Mouse (Mus musculus) adrenal gland, adult 8-10 months (tissue): ENCODE results near the gene Treh. TPM values are rescaled to one million over a fixed set of nuclear protein-coding genes. Genes with fewer than 3 reads are reported as not detected.

Source experiments
- DNase-seq: peaks from one replicate; pipeline ENCODE4 v3.0.0; 2022
- total RNA-seq, 4 experiments: library from RNA; stranded (reverse); gene quantifications; 2 replicates each; pipeline ENCODE4 v1.2.4; 2022

The Treh gene
- total RNA-seq, 4 experiments from 2014 or later: not detected

- no peak for DNase-seq
These were observed 44.2 kb downstream of the Treh start for GRCm38 (mm10) chr9:44716997-44717821.

DNA sequence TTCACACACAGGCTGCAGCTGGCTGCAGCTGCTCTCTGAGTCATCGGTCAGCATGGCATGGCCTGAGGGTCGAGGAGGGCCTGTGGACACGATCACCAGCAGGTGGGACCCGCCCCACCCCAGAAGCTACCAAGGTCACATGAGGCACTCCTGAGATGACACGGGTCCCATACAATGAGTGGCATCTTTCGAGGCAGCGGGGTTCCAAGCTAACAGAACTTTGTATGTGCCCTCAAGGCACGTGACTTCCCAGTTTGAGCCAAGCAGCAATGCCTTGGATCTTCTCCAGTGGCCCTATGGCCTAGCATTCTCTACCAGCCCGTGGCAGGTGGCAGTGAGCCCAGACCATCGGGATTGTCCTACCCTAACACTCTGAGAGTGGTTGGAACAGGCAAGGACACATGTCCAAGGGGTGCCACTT is 44.8 kb downstream of the Treh start:
- DNase-seq: peak; percentile 28

DNA sequence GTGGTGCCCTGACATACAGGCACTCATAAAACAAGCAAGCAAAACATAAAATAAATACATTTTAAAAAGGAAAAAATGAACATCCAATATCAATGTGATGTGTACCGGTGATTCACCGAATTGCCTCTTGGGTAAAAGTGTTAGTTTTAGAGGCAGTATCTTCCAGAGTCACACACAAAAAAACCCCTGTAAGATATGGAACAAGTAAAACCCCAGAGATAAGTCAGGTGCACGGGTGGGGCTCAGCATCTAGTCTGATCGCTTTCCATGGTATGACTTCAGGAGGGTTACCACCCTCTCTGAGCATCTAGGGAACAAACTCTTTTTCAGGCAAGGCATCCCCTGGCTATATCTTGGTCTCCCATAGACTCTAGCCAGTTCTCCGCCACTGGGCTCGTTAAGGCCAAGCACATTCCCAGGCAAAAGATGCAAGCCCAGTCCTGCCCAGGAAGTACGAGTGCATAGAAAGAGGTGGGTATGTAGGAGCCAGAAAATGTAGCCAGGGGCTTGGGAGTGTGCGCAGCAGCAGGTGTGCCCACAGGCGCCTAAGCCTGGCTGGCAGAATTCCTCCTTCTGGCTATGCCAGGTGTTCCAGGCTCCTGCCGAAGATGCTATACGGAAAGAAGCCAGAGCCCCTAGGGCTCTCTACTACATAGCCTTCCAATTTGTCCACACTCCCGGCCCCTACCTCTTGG is 46.1 kb downstream of the Treh start:
- DNase-seq: no peak

- DNase-seq: no peak
These were observed 46.8 kb downstream of the Treh start for GRCm38 (mm10) chr9:44719632-44720357.

DNA sequence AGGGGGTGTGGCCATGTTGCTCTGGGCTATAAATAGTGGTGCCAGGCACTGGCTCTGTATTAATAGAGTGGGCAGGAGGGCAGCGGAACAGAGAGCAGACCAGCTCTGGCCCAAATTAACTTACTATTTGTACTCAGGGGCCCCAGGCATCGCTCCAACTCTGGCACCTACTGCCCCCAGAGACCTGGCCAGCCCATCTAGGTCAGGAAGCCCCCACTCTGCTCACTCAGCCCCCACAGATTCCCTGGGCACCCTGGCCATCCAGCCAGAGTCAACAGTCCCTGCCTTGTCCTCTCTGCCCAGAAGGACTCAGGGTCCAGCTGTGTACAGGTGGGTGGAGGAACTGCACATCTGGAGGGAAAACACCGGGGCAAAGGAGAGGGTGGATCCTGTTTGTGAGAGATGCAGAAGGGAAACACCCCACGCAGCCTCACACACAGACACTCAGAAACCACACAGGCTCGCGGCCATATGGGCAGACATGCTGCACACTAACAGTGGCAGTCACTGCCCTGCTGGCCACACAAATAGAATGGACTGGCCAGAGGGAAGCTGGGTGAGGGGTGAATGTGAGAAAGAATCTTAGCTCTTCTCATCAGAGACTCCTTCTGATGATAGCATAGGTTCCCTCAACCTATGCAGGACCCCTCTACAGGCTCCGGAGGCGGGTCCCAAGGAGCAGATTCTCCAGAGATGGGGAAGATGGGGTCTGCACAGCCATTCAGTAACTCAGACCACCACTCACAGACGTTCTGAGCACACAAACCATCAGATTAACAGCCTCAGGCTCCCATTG is 47.5 kb downstream of the Treh start:
- no peak for DNase-seq

DNA sequence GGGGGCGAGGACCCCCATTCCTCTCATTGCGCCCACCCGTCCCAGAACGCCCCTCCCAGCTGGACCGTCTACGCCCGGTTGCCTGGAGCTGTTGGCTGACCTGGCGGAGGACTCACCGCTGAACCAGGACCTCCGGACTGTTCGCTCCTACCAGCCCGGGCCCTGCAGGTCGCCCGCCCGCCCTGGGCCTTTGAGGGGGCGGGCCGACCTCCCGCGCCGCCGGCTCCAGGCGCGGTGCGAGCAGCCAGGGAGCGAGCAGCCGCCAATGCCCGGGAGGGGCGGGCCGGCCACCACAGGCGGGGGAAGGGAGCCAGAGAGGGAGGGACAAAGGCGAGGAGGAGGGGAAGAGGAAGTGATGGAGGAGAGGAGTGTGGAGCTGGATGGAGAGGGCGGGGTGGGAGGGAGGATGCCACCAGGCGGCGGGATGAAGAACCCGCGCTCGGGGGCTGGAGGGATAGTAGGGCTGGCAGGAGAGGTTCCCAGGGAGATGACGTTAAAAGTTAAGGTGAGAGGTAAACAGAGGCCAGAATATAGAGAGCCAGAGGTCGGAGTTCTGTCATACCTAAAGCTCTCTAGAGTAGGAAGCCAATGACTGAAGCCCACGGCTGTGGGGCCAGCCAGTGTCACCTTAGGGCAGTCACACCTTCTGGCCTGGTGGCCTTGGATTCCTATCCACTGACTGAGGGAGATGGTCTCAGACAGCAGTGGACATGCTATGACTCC is 48.3 kb downstream of the Treh start:
- DNase-seq: peak; percentile 83

- no peak for DNase-seq
These were observed 48.8 kb downstream of the Treh start for GRCm38 (mm10) chr9:44721877-44722186.

- no peak for DNase-seq
These were observed 49.5 kb downstream of the Treh start for GRCm38 (mm10) chr9:44722575-44722974.

GRCm38 (mm10) chr9:44723008-44723407 is 50.0 kb downstream of the Treh start:
- DNase-seq: peak; percentile 37

- DNase-seq: no peak
These were observed 50.5 kb downstream of the Treh start for GRCm38 (mm10) chr9:44723521-44724041.

GRCm38 (mm10) chr9:44724223-44724622 is 51.2 kb downstream of the Treh start:
- no peak for DNase-seq

GRCm38 (mm10) chr9:44724665-44725064 is 51.6 kb downstream of the Treh start:
- DNase-seq: no peak

DNA sequence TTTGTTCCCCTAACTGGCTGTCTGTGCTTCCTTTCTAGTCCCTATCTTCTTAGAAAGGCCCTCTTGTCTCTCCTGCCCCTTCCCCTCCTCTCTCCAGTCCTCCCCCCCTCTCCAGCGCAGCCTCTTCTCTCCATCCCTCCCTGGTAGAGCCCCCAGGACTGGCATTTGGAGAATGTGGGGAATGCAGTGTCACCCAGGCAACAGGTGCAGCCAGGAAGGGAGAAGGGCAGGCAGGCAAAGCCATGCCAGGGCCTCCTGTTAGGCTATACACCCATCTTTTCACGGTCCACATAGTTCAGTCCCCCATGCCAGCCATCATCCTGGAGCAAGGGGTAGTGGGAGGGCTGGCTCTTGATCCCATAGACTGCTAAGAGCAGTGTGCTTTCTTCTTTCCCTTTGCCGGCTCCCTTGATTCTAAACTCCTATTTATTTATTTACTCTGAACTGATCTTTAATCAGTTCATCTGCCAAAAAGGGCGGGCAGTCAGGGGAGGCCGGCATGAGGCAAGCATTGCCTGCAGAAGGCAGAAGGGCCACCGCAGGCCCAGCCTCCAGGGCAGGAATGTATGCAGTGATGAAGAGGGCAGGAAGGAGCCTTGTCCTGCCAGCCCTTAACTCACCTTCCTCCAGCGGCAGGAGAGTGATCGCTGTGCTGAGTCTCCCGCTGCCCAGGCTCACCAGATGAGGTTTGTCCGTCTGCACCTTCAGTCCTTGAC is 53.6 kb downstream of the Treh start:
- DNase-seq: no peak

GRCm38 (mm10) chr9:44727441-44727840 is 54.4 kb downstream of the Treh start:
- no peak for DNase-seq

- no peak for DNase-seq
These were observed 59.1 kb downstream of the Treh start for GRCm38 (mm10) chr9:44732130-44732549.

DNA sequence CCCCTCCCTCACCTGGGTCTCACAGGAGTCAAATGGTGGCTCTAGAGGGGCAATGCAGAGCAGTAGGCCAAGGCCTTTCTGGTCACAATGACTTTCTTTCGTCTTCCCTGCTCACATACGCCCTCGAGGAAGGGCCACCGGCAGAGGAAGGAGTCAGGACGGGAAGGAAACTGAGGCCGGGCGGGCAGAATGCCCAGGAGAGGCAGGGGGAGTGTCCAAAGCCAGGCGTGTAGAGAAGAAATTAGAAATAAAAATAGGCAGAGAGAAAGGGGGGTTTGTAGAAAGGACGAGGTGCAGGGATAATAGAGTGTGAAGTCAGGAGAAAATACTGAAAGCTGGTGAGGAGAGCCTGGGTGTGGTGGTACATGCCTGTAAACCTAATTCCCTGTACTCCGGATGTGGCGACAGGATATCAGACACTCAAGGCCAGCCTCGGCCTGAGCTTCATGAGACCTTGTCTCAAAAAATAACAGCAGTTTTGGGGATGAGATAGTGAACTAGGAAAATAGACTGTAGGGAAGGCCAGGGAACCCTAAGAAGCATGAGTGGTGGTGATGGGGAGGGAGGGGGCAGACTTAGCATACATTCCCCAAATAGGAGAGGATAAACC is 60.0 kb downstream of the Treh start:
- no peak for DNase-seq

DNA sequence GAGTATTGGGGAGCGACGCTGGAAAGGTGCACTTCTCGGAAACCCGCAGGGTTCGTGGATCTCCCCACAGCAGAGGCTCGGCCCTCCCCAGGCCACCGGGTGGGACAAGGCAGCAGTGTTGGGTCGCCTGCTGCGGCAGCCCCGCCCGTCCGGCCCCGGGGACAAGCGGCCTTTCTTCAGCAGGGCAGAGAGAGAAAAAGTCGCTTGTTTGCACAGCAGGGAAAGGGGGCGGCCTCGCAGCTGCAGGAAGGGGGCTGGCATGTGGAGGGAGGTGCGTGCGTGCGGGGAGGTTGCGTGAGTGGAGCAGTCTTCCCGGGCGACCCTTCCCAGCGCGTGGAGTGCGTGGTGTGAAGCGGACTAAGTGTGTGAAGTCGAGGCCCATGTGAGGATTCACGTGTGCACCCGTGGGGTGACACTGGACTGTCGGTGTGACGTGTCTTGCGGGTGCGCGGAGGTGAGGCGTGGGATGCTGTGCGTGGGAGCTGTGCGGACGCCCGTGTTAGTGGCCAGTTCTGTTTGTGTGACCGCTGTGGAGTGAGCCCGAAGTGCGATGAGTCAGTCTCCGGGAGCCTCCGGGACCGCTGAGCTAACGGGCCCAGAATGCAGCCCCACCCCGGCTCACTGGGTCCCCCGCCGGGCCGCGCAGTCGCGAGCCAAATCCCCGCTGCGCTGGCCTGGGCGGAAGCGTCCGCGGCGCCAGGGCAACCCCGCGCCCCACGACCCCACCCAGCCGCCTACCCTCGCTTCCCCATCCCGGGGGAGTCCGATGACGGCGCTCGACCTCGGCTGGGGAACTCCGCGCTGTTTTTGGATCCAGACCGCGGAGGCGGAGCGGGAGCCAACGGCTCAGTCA is 60.9 kb downstream of the Treh start:
- peak; percentile 62 for DNase-seq

- peak; percentile 58 for DNase-seq
These were observed 61.8 kb downstream of the Treh start, which contains the start of gene Phldb1 for GRCm38 (mm10) chr9:44734524-44735494. TSS of gene Phldb1 (minus strand) at chr9:44735198.
